Mouse (Mus musculus) CD4-positive, CD25-positive, alpha-beta regulatory T cell, adult 2 months (primary cell): ENCODE measurements around the gene Ank2.
"Not testable (repeated sequence)": the region's sequence is repeated elsewhere in the genome, so short reads cannot be mapped to it uniquely, and the experiment has no call there.

ENCODE experiments used
- DNase-seq: peaks from one replicate; pipeline ENCODE4 v3.0.0-alpha.2; 2012; ENCODE audit warnings: low read depth, low spot score

The Ank2 gene

GRCm38 (mm10) chr3:127481658-127482057 lies 17.5 kb downstream of the Ank2 start:
- no peak for DNase-seq

- not testable (repeated sequence) for DNase-seq
Measured at GRCm38 (mm10) chr3:127480369-127480768, 18.8 kb downstream of the Ank2 start.

- DNase-seq = no peak
Measured at GRCm38 (mm10) chr3:127474115-127474514, 25.0 kb downstream of the Ank2 start.

DNA sequence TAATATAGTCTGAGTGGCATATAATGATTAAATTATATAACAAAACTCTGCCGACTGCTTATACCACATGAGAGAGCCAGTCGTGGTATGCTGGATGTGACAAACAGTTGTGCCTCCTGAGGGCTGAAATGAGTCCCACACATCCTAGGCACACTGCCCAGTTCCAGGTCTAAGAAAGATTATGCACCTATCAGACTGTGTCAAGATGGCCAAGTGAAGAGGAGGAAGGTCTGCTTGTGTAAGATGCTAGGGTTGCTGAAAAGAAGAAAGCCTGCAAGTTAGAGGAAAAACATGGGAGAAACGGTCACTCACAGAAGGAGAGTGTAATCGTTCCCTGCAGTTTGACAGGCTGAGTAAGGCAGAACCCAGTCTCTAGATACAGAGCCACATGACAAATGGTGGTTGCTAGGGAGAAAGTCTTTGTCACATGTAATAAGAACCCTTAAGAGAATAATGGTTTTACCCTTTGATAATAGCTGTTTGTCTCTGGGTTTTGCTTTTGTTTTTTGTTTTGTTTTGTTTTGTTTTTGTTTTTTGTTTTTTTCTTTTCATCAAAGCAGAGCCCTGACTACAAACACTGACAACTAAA lies 29.9 kb downstream of the Ank2 start:
- DNase-seq = no peak

DNA sequence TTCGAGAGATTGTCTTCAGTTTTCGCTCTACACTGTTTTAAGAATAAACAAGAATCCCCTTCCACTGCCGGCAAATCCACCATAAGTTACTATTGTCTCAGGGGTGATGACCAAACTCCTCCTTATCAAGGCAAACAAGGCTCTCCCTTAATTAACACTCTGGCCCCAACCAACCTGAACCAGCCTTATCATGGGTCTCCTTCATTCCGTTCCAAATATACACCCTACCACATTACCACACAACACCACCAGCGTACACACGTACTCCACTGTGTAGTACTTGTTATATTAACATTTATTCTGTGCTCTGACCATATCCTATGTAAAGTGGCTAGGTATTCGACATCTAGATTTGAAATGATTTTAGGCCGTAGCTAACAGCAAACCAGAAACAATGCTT lies 30.6 kb downstream of the Ank2 start:
- DNase-seq = no peak

- DNase-seq = no peak
Measured at GRCm38 (mm10) chr3:127463816-127464480, 35.2 kb downstream of the Ank2 start.

GRCm38 (mm10) chr3:127463165-127463564 lies 36.0 kb downstream of the Ank2 start:
- DNase-seq = no peak

- DNase-seq = no peak
Measured at GRCm38 (mm10) chr3:127462413-127462812, 36.7 kb downstream of the Ank2 start.

- DNase-seq = no peak
Measured at GRCm38 (mm10) chr3:127460891-127461437, 38.2 kb downstream of the Ank2 start.

DNA sequence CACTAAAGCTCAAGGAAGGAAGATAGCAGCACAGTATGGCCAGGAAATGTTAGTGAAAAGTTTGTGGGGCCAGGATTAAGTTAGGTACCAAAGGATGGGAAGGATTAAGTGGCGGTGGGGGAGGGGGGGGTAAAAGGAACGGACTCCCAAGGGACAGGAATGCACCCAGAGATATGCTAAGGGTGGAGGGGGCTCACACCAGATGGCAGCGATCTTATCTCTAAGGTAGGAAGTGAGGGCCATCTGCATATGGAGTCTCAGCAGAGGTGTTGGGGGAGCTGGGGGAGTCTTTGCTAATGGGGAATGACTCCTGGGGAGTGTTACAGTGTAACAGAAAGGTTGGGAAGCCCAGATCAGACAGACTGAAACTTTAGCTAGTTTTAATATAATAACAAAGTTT lies 39.3 kb downstream of the Ank2 start:
- DNase-seq = no peak

- DNase-seq = no peak
Measured at GRCm38 (mm10) chr3:127458925-127459324, 40.2 kb downstream of the Ank2 start.

- no peak for DNase-seq
Measured at GRCm38 (mm10) chr3:127458420-127458798, 40.7 kb downstream of the Ank2 start.

- DNase-seq = peak; percentile 6
Measured at GRCm38 (mm10) chr3:127457761-127458419, 41.3 kb downstream of the Ank2 start.

DNA sequence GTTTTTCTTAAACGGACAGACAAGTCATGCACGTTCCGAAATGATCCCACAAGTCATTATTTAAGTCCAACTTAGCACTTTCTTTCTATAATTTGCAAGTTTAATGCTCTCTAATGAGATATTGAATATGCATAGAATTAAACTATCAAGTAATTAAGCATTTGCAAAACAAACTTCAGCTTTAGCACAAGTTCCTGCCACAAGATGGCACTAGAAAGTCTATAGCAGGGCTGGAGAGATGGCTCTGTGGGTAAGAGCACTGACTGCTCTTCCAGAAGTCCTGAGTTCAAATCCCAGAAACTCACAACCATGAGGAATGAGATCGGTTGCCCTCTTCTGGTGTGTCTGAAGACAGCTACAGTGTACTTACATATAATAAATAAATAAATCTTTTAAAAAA lies 45.4 kb downstream of the Ank2 start:
- DNase-seq = peak; percentile 14

DNA sequence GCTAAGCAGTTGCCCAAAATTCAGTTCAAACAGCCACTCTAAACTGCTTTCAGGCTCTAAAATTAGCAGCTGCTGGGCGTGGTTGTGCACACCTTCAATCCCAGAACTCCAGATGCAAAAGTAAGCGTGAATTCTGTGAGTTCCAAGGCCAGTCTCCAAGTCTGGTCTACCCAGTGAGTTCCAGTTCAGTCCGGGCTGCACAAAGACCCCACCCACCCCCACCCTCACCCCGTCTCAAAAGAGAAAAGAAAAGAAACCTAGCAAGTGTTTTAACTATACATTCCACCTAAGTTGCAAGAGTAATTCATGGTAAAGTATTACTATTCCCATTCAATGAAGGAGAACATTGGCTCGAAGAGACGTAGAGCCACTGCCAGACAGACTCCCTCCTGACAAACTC lies 45.9 kb downstream of the Ank2 start:
- DNase-seq = no peak

DNA sequence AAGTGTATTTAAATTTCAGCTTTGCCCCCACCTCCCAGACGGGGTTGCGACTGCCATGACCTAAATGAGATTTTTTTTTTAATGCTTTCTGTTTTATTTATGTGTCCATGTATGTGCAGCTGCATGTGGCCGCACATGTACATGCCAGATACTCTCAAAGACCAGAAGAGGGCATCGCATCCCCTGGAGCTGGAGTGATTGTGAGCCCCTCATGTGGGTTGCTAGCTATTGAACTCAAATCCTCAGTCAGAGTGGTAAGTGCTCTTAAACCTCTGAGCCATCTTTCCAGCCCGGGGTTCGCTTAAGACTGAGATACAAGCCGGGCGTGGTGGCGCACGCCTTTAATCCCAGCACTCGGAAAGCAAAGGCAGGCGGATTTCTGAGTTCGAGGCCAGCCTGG lies 46.9 kb downstream of the Ank2 start:
- no peak for DNase-seq

DNA sequence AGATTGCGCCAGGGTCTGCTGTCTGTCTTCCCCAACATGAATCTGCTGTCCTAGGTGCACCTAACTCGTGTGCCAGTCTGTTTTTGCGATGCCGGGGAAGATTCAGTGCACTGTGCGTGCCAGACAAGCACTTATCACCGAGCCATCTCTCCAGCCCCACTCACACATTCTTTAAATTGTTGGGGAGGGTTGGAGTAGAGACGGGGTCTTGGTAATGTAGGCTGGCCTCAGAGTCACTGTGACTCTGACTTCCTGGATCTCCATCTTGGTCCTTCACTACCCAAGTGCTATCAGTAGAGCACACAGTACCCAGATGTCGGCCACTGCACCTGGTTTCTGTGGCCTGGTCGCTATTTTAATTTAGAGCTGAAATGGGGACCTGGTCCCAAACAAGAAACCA lies 47.4 kb downstream of the Ank2 start:
- DNase-seq = no peak

DNA sequence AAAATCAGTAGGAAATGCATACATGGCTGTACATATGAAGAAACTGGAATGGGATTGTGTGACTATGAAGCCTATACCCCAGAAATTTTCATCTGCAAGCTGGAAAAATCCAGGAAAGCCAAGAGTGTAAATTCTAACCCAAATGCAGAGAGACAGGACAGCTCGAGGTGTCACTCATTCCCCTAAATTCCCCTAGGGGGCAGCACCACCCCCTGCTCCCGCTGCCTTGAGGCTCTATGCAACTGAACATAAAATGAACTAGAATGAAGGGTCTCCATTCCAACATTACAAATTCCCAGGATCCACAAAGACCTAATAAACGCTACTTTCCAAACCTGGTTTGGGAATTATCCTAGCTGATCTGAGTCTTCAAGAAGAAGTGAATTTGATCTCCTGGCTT lies 48.1 kb downstream of the Ank2 start:
- peak; percentile 39 for DNase-seq

- DNase-seq = peak; percentile 43
Measured at GRCm38 (mm10) chr3:127446173-127446572, 53.0 kb downstream of the Ank2 start.

DNA sequence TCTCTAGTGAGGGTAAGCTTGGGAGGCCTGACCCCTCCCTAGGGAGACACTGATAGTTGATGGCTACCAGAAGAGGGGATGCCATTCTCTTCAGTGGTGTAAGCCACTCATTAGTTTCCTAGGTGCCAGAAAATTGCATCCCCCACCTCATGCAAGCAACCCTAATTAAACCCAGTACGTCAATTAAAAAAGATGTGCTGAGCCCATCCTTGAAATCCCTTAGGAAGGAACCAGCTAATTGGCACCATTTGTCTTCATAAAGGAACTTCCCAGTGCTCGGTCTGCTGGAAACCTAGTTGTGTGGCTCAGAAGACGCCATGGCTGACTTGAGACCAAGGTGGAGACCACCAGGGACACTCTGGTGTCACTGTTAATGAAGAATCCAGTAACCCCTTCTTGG lies 65.9 kb downstream of the Ank2 start:
- no peak for DNase-seq

- no peak for DNase-seq
Measured at GRCm38 (mm10) chr3:127429866-127430265, 69.3 kb downstream of the Ank2 start.

DNA sequence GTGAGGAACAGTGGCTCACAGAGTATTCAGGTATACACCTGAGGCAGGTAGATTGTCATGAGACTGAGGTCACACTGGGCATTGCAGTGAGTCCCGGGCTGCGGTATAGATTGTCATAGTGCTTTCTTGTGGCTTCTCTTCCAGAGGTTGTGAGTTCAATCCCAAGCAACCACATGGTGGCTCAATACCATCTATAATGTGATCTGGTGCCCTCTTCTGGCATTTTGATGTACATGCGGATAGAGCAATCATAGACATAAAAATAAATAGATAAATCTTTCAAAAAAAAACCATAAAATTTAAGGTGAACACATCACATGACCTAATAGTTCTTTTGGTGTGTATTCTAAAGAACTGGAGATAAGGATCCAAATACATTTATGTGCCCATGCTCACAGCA lies 70.6 kb downstream of the Ank2 start:
- no peak for DNase-seq

DNA sequence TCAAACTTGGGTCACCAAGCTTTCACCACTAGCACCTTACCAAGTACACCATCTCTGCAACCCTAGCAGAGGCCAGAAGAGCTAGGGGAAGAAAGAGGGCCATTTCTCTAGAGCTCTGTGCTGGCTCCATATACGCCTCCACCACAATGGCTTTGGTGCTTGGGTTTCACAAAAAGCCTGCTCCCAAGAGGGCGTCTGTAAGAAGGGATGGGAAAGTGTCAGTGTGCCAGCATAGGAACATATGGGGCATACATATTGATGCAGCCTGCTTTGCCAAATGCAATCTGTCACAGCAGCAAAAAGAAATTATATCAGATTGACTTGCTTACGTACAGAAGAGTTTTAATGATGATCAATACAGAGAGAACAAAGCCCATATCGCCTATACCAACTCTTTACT lies 82.2 kb downstream of the Ank2 start:
- DNase-seq = no peak
